Mouse (Mus musculus): ENCODE data around the gene Gngt2.

The Gngt2 gene

GRCm38 (mm10) chr11:95826317-95827167 is 10.5 kb upstream of the Gngt2 start:
- DNase-seq (ENCODE audit: low spot score), result no peak

GRCm38 (mm10) chr11:95827168-95827447 is 9.9 kb upstream of the Gngt2 start:
- DNase-seq (ENCODE audit: low spot score), result no peak

- no peak for DNase-seq (ENCODE audit: low spot score)
Observed at GRCm38 (mm10) chr11:95827464-95828085, 9.4 kb upstream of the Gngt2 start.

- DNase-seq (ENCODE audit: low spot score), result no peak
Observed at GRCm38 (mm10) chr11:95828181-95828964, 8.6 kb upstream of the Gngt2 start.

- DNase-seq (ENCODE audit: low spot score), result no peak
Observed at GRCm38 (mm10) chr11:95829526-95830050, 7.4 kb upstream of the Gngt2 start.

- DNase-seq (ENCODE audit: low spot score), result no peak
Observed at GRCm38 (mm10) chr11:95830411-95831275, 6.4 kb upstream of the Gngt2 start.

- no peak for DNase-seq (ENCODE audit: low spot score)
Observed at GRCm38 (mm10) chr11:95831276-95831619, 5.8 kb upstream of the Gngt2 start.

GRCm38 (mm10) chr11:95831641-95832040 is 5.4 kb upstream of the Gngt2 start:
- no peak for DNase-seq (ENCODE audit: low spot score)

- DNase-seq (ENCODE audit: low spot score), result no peak
Observed at GRCm38 (mm10) chr11:95832129-95833005, 4.6 kb upstream of the Gngt2 start.

GRCm38 (mm10) chr11:95833006-95833570 is 3.9 kb upstream of the Gngt2 start:
- no peak for DNase-seq (ENCODE audit: low spot score)

GRCm38 (mm10) chr11:95833631-95834142 is 3.3 kb upstream of the Gngt2 start:
- DNase-seq (ENCODE audit: low spot score), result no peak

- peak; percentile 54 for DNase-seq (ENCODE audit: low spot score)
Observed at GRCm38 (mm10) chr11:95834143-95834667, 2.8 kb upstream of the Gngt2 start.

GRCm38 (mm10) chr11:95834742-95835710 is 2.0 kb upstream of the Gngt2 start:
- DNase-seq (ENCODE audit: low spot score), result no peak

- no peak for DNase-seq (ENCODE audit: low spot score)
Observed at GRCm38 (mm10) chr11:95835832-95836231, 1.2 kb upstream of the Gngt2 start.

GRCm38 (mm10) chr11:95836433-95836832 is 583 bp upstream of the Gngt2 start:
- DNase-seq (ENCODE audit: low spot score), result no peak

- no peak for DNase-seq (ENCODE audit: low spot score)
Observed at GRCm38 (mm10) chr11:95838598-95838997, 1.6 kb downstream of the Gngt2 start.

- no peak for DNase-seq (ENCODE audit: low spot score)
Observed at GRCm38 (mm10) chr11:95838999-95839868, 2.2 kb downstream of the Gngt2 start.

Measured in testis, postnatal 14 days (tissue).